Mouse (Mus musculus) stomach, postnatal 0 days (tissue): ENCODE data around the gene Olfr710.

ENCODE experiments used
- CTCF ChIP-seq: IDR thresholded peaks from 2 replicates; pipeline ENCODE4 v1.5.1; 2016; ENCODE audit warnings: antibody characterized with exemption, low read depth, mild to moderate bottlenecking, moderate library complexity
- EP300 ChIP-seq: optimal IDR thresholded peaks from 2 replicates; pipeline ENCODE3; 2016; ENCODE audit warnings: antibody characterized with exemption

DNA sequence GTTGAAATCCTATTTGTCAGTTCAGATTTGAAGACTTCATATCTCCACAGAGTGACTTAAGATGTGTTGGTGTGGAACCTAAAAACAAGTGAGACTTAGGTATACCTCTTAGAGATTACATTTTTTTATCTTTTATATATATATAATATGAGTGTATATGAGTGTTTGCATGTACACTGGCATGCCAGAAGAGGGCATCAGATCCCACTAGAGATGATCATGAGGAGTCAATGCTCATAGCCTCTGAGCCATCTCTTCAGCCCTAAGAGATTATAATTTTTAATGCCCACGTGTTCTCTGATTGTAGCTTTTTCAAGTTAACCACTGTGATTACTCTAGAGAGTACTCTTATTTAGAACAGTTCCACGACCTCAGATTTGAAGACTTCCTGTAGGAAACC is 40.4 kb downstream of the Olfr710 start, which contains the start of gene Olfr1532-ps1:
- no peak for TF ChIP-seq EP300
- TF ChIP-seq CTCF, result no peak
